Mouse (Mus musculus) hematopoietic stem cell, adult 5-6 weeks (primary cell): ENCODE results near the gene Hbb-bh1. TPM values are rescaled to one million over a fixed set of nuclear protein-coding genes. Genes with fewer than 3 reads are reported as not detected.

ENCODE experiments used
- total RNA-seq: library from RNA; stranded (forward); fragments of 172-1452, 232-1000 nt; gene quantifications from 2 replicates; pipeline ENCODE4 v1.2.3, GENCODE M21; 2017

Hbb-bh1 gene
- total RNA-seq, 1 experiment from 2014 or later = not detected

Other genes with a start within 250 kb of the Hbb-bh1 start
- not detected in 2 replicates for gene Olfr619, start 242.6 kb downstream of the Hbb-bh1 start, total RNA-seq
- gene Olfr620, start 230.6 kb downstream of the Hbb-bh1 start, total RNA-seq = not detected in 2 replicates
- not detected in 2 replicates for gene Olfr622, start 200.5 kb downstream of the Hbb-bh1 start, total RNA-seq
- gene Olfr623, start 179.5 kb downstream of the Hbb-bh1 start, total RNA-seq = not detected in 2 replicates
- not detected in 2 replicates for gene Olfr624, start 172.0 kb downstream of the Hbb-bh1 start, total RNA-seq
- gene Olfr625-ps1, start 160.4 kb downstream of the Hbb-bh1 start, total RNA-seq = not detected in 2 replicates
- not detected in 2 replicates for gene Olfr243, start 128.5 kb downstream of the Hbb-bh1 start, total RNA-seq
- not detected in 2 replicates for gene Olfr628, start 112.8 kb downstream of the Hbb-bh1 start, total RNA-seq
- not detected in 2 replicates for gene Olfr629, start 98.2 kb downstream of the Hbb-bh1 start, total RNA-seq
- not detected in 2 replicates for gene Olfr630, start 85.8 kb downstream of the Hbb-bh1 start, total RNA-seq
- gene Olfr69, start 71.6 kb downstream of the Hbb-bh1 start, total RNA-seq = not detected in 2 replicates
- 0.88 TPM in 1 of 2 replicates, not detected in the other for gene Olfr68, start 63.5 kb downstream of the Hbb-bh1 start, total RNA-seq
- gene Olfr67, start 51.3 kb downstream of the Hbb-bh1 start, total RNA-seq = not detected in 2 replicates
- 14.9 and 19.7 TPM in 2 replicates for gene Hbb-bt, start 29.2 kb downstream of the Hbb-bh1 start, total RNA-seq
- 47.4 and 80.7 TPM in 2 replicates for gene Hbb-bs, start 15.1 kb downstream of the Hbb-bh1 start, total RNA-seq
- not detected in 2 replicates for gene Hbb-bh2, start 2.6 kb downstream of the Hbb-bh1 start, total RNA-seq
- gene Hbb-y, start 10.1 kb upstream of the Hbb-bh1 start, total RNA-seq = not detected in 2 replicates
- gene Olfr66, start 43.1 kb upstream of the Hbb-bh1 start, total RNA-seq = not detected in 2 replicates
- gene Olfr64, start 51.3 kb upstream of the Hbb-bh1 start, total RNA-seq = not detected in 2 replicates
- gene Olfr65, start 60.3 kb upstream of the Hbb-bh1 start, total RNA-seq = not detected in 2 replicates
- gene Olfr631, start 85.7 kb upstream of the Hbb-bh1 start, total RNA-seq = not detected in 2 replicates
- gene Olfr632, start 91.2 kb upstream of the Hbb-bh1 start, total RNA-seq = 1.6 TPM in 1 of 2 replicates, not detected in the other
- gene Olfr633, start 101.3 kb upstream of the Hbb-bh1 start, total RNA-seq = not detected in 2 replicates
- not detected in 2 replicates for gene Olfr635, start 128.0 kb upstream of the Hbb-bh1 start, total RNA-seq
- not detected in 2 replicates for gene Olfr638, start 155.6 kb upstream of the Hbb-bh1 start, total RNA-seq
- gene Olfr639, start 174.1 kb upstream of the Hbb-bh1 start, total RNA-seq = 0.13 TPM in 1 of 2 replicates, not detected in the other
- gene Olfr640, start 182.4 kb upstream of the Hbb-bh1 start, total RNA-seq = not detected in 2 replicates
- gene Olfr641, start 192.3 kb upstream of the Hbb-bh1 start, total RNA-seq = not detected in 2 replicates
- 0.56 TPM in 1 of 2 replicates, not detected in the other for gene Olfr642, start 209.5 kb upstream of the Hbb-bh1 start, total RNA-seq
- gene 4930516K23Rik, start 218.3 kb upstream of the Hbb-bh1 start, total RNA-seq = not detected in 2 replicates
- 0.10 and 0.38 TPM in 2 replicates for gene Olfr644, start 228.7 kb upstream of the Hbb-bh1 start, total RNA-seq
- gene Olfr645, start 242.3 kb upstream of the Hbb-bh1 start, total RNA-seq = not detected in 2 replicates